Mouse (Mus musculus): ENCODE results near the gene Efhd2.

- TF ChIP-seq ZC3H11A (IDR thresholded peaks at IDR 0.05; ENCODE audit: borderline replicate concordance, low read depth, low read length) (no peak), CHD2 (IDR thresholded peaks at IDR 0.05; ENCODE audit: low read depth, low read length) (no peak), HCFC1 (IDR thresholded peaks at IDR 0.05; ENCODE audit: borderline replicate concordance, insufficient read depth, low read length) (no peak), MAFK (IDR thresholded peaks at IDR 0.05; ENCODE audit: insufficient read depth, low read depth, low read length) (no peak)
These were observed 38.7 kb upstream of the Efhd2 start for GRCm38 (mm10) chr4:141913201-141913993.
